Mouse (Mus musculus): ENCODE data around the gene Dao.

Dao gene

DNA sequence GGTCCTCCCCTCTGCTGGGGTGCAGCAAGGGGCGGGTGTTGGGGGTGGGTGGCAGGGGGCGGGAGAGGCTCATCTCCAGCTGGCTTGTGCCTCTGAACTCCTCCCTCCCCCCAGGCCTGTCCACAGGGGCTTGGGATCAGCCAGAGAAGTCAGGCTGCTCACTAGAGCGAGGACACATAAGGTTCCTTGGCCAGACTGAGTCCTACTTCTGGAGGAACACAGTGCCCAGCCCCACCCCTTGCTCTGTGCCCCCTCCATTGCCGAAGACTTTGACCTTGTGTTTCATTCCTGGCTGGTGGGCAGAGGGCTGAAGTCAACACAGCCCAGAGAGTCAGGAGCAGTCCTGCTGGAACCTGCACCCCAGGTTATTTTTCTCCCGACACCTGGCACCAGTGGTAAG is at the start of gene Dao:
Gene Dao, plus strand, starts transcription at position 162 of the 400 bp plus-strand sequence.
- DNase-seq = no peak

DNA sequence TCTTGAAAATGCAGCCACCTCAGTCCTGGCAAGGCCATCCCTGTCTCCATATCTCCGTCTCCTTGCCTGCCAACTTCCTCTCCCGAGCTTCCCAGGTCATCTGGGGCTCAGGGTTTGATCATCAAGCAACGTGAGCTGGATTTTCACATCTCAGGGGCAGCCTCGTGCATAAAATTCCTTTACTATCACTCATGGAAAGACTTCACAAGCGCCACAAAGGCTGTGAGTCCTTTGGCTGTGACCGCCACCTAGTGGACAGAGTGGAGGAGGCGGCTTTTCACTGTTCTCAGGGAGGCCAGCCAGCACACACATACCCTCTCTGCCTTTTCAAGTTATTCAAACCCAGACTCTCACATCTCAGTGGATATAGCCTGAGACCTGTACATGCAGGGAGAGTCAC is 49.1 kb upstream of the Dao start:
- DNase-seq = peak; percentile 54 to 72

DNA sequence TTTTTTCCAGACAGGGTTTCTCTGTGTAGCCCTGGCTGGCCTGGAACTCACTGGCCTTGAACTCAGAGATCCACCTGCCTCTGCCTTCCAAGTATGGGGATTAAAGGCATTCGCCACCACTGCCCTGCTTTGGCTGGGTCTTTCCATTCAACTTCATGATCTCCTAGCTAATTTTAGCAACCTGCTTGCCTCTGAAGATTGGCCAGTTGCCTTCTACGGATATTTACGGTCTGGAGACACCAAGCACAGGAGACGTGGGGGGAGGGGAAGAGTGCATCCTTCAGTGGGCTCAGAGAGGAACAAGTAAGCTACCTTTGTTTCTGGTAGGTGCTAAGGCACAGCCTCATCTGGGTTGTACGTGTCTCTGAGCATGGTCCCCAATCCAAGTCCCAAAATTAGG is 48.2 kb upstream of the Dao start:
- no peak for DNase-seq

DNA sequence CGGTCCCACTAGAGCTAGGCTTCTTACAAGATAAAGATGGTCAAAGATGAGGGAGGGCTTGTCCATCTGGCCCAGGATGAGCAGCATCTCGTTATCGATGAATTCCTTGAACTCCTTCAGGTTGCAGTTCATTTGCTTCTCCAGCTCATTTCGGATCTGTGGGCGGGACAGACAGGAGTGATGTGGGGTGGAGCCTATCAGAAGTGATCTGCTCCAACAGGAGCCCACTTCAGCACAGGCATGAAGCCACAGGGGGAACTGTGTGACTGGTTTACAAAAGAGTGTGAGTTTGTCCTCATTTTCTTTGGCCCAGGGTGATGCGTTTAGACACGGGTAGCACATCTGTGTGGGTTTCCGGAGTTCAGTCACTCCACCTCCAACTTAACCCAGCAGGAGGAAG is 47.8 kb upstream of the Dao start:
- DNase-seq = no peak

DNA sequence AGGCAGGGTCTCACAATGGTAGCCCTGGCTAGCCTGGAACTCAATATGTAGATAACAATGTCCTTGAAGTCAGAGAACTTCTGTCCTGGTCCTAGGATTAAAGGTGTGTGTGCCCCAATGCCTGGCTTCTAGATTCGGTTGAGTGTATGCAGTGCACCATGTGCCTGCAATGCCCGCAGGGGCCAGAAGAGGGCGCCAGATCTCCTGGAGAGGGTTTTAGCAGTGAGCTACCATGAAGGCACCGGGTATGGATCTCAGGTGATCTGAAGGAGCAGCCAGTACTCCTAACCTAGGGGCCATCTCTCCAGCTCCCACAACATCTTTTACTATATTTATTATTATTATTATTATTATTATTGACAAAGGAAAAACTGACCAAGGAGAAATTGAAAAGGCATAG is 47.0 kb upstream of the Dao start:
- peak; percentile 64 to 90 for DNase-seq

DNA sequence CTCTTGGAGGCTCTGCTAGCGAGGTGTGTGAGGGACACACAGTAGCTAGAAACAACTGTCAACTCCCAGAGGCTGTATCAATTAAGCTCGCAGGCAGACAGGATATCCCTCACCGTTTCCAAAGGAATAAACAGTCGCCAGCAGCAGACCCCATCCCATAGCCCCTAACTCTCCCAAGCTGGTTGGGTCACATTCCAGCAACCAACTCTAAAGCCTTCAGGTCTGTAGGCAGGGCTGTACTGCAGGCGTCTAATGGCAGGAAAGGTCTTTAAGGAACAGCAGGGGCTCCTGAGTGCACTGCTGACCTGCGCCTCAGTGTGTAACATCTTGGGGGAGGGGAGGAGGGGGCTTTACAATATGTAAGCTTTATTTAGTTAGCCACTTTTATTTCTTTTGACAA is 44.5 kb upstream of the Dao start:
- DNase-seq = no peak

DNA sequence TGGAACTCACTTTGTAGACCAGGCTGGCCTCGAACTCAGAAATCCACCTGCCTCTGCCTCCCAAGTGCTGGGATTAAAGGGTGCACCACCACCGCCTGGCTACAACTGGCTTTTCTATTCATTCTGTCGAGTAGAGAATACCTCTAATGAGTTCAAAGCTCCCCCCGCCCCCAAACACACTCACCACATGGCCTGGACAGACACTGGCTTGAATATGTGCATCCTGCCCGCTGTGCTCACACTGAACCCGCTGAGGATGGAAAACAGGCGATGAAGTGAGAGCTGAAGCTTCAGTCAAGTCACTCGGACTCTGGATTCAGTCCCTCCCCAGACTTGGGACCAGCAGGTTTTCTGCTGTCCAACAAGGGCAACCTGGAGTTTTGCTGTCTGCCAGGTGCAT is 43.1 kb upstream of the Dao start:
- no peak for DNase-seq

DNA sequence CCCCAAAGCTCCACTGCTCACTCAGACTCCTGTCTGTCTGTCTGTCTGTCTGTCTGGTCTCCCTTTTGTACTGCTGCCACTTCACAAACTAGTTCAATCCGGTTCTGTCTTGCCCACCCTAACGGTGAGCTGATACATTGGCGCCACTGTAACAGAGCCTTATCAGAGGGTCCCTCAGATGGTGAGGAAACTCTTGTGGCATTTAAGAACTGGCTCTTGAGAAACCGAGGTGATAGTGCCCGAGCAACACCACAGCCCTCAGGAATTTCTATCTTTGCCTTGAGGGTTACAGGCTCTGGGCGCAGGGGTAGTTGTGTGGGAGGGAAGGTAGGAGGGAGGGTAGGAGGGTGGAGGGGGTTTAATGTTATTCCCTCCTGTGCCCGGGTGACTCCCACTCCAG is 41.7 kb upstream of the Dao start:
- DNase-seq = no peak

DNA sequence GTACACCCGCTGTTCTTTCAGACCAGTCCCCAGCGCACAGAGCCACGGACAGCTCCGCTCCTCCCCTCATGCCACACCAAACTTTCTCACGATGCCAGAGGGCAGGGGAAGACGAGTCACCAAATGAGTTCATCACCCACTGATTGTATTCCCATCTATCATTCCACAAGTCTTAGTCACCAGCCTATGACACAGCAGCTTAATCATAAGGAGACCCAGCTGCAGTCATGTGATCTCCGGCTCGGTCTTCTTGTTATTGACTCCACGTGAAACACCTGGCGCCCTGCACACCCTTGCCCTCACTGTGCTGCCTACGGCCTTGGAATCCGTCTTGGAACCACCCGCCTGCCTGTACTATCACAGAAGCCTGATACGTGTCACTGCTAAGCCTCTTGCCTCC is 38.5 kb upstream of the Dao start:
- no peak for DNase-seq

DNA sequence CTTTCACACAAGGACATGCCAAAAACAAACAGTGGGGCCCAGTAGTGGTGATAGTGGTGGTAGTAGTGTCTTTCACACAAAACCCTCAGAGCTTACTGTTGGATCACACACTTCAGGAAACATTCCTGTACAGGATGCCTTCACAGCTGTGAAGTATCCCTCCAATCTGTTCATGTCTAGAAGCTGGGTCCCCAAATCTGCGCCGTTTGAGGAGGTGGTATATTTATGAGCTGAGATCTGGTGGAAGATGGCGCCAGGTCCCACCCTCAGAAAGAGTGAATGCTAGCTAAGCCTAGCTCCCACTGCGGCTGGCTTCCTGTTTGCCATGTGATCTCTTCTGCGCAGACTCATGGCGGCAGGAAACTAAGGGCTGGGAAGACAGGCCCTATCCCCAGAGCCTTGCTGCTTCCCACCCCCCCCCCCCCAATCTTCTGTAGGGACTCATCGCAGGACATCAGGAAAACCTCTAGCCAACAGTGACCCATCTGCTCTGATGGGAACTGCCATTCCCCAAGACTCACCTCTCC is 37.8 kb upstream of the Dao start:
- no peak for DNase-seq

DNA sequence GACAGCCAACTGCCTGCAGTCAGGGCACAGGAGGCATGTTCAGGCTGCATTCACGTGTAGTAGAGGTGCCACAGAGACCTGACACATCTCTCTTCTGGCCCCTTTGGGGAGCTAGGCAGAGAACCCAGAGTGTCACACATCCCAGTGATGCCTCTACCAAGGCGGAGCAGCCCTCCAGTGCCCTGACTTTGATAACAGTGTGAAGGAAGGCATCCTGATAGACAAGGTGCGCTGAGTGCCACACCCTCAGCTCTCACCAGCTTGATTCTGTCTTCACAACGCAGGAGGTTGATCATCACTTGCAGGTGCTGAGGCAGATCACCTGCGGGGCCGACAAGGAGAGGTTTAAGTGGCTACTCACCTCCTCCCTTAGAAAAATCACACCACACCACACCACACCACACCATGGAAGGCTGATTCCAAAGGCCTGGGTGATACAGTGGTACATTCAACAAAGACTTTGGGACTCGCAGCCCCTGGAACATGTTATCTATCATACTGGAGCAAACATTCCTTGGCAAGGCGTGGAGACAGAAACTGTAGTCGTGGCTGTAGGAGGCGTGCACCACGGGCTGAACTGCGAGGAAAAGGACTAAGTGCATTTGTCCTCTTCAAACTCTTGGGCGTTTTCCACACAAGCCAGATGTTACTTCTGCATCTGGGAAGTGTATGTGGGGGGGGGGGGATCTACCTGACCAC is 36.9 kb upstream of the Dao start:
- no peak for DNase-seq

DNA sequence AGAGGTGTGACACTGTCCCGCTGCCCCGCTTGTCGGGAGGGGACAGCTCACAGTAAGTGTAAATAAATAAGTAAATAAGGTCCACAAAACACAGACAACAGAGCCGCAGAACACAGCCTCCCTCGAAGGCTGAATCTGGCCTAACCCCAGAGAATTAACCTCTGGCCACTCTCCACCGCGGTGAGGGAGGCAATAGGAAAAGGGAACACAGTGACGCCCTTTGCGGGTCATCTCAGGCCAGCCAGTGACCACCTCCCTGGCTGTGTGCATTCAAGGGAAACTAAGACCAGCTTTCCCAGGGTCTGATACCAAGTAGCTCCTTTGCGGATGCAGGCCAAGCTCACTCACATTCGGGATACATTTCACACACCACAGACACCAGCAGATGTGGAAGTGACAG is 35.1 kb upstream of the Dao start:
- DNase-seq = no peak

DNA sequence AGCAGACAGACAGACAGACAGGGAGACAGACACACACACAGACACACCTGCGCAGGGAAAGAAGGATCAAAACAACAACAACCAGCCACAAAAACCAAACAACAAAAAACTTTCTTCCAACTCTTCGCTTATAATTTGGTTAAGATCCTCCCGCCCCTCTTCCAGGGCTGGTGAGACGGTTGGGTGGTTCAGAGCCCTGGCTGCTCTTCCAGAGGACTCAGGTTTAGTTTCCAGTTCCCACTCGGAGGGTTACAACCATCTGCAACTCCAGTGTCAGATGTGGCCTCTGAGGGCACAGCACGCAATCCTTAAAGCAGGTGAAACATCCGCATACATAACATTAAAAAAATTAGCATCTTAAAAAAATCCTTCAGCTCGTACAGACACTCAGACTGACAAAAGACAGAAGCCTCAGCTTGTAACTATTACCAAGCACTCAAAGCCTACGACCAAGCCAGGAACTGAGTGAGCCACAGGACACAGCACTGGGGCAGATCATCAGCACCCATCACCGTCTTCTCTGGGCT is 32.0 kb upstream of the Dao start:
- no peak for DNase-seq

DNA sequence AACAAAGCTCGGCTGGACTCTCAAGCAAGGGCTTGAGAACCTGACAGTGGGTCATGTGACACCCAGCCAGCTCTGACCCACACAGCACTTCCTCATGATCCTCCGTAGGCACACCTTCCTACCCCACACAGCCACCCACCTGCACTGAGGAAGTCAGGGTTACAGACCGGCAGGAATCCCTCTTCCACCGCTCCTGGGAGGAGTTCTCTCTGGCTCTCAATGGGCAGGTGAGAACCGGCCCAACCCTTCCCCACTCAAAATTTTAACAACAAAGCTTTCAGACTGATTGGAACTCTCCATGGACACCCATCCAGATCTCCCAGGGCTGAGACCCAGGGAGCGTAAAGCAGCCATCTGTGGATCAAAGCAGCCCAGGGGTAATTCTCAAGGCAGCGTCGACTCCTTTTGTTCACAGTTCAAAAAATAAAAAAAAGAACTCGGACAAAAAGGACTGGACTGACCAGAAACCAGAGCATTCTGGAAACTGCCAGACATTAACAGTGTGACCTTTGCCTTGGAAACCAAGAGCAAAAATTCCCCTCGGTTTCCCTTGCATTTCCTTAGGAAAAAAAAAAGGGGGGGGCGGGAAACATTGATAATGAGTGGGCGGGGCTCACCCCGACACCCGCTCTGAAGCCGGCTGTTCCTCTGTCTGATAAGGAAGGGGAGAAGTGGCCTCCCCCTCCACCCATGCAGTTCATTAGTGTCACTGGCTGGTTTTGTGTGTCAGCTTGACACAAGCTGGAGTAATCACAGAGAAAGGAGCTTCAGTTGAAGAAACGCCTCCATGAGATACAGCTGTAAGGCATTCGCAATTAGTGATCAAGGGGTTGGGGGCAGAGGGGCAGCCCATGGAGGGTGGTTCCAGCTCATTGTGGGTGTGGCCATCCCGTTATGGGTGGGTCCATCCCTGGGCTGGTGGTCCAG is 30.7 kb upstream of the Dao start:
- DNase-seq = no peak

DNA sequence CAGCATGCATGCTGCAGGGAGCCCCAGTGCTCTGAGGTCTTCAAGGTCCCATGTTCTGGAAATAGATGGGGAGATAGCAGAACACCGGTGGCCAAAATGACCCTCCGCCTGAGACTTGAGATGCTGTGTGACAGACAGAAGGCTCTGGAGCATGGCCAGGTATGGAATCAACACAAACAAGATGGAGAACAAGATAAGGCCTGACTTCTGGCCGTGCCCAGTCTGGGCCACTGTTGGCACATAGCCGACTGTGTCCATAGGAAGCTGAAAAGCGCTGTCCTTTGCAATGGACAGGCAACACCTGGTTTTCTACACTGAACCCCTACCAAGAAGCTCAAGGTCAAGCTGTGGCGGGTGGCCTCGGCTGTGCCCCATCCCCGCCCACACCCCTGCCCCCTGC is 29.7 kb upstream of the Dao start:
- no peak for DNase-seq

DNA sequence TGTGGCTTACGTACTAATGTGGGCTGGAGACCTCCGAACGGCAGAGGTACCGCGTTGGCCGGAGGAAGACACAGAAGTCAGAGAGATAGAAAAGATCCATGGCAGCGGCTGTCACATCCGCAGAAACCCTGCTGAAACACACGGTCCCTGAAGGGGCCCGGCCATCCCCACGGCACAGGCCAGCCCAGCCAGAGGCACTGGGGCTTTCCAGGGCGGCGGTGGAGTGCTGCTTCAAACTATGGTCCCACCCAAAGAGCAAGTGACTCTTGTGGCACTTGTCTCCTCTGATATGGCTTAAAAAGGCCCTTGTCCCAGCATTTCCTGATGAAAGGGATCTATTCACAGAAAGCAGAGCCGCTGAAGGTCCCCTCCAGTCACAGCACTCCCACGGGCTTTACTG is 28.9 kb upstream of the Dao start:
- DNase-seq = no peak

DNA sequence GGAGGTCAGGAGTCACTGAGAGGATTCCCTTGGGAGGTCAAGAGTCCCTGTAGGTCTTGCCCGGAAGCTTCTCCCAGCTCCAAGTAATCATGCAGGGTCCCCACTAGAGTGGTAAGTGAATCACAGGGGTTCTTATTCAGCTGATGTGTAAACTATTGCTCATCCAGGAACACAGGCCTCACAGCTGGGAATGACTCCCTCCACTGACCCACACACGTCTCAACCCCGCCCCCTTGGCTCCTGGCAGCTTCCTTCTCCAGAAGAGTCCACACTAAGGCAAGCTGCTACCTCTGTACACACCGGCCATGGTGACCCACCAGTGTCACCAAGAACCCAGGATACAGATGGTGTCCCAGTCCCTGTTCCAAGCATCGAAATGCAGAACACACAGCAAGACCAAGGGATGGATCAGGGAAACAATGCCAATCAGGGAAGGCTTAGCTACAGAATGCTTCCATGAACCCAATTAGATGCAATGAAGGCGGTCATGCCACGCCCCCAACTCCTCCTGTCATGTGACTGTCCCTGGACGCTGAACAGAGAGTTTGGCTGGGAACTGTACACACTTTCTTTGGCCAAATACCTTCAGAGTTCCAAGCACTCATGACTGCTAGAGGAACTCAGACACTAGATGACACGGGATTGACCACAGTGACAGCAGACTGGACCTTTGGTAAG is 27.8 kb upstream of the Dao start:
- DNase-seq = no peak

DNA sequence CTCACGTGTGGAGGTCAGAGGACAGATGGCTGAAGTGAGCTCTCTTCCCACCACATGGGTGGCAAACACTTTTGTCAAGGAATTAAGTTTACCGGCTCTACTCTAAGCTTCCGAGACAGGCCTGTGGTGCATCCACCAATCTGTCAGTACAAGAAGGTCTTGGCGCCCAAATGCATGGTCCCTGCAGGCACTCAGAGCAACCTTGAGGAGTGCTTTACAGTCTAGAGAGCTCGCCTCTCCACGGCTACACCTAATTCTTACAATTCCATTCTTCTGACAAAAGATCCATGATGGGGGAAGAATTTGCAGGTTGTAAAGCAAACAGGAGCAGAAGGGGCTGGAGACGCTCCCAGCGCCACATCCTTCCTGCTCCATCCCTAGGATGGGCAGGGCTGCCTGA is 26.9 kb upstream of the Dao start:
- DNase-seq = no peak

DNA sequence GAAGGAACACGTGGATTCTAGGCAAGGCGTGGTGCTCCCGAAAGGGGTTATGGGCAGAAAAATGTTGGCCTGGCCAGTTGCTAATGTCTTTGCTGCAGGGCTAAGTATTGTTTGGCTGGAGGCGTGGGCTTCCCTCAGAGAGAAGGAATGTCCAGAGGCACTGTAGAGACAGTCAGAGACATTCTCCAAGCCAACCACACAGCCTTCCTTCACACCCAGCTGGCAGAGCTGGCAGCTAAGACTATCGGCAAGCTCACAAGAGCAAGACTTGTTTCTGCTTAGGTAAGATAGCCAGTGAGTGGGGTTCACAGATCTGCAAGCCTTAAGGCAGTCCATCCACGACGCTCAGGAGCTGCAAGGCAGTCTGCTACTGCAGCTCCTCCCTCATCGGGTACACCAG is 26.2 kb upstream of the Dao start:
- DNase-seq = no peak

DNA sequence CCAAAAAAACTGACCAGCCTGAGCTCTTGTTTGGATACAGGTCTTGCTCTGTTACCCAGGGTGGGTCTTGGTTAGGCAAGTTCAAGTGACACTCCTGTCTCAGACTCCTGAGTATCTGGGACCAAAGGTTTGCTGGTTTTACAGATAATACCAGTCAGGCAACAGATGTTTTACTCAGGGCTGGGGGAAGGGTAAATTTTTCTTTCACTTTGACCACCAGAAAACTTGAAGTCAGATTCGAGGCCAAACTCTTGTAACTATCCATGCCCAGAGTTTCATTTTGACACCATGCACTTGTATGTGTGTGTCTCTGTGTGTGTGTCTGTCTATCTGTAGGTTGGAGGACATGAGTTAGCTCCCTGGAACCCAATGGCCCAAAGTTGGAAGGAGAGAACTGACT is 23.0 kb upstream of the Dao start:
- DNase-seq = no peak

DNA sequence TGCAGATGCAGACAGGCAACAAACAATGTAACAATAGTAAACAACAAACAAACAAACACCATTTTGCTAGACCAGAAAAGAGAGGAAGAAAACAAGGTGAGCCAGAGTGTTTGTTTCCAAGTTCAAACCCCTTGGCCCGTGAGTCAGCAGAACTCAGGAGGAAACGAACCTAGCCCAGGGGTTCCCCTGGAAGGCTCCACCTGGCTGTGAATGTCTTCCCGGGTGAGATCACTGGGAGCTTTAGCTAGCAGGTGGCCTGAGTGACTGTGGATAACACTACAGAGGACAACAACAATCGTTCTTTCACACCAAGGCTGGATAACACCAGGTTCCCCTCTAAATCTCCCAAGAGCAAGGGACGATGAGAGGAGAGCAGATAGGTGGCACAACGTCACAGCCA is 22.3 kb upstream of the Dao start:
- DNase-seq = no peak

DNA sequence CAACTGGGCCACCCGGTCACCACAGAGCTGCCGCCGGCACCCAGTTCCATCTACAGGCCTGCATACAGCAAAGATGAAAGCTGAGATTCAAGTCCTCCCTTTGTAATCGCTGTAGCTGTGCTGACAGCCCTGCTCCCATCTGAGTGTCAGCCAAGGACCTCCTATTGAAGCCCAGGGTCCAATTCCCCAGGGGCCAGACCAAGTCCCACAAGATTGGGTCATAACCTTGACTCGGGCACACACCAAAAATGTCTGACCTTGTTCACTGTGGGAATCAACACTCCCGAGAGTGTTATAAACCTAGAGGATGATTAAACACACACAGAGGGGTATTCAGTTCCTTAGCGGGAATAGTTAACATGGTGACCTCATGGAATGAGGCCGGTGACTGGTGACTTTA is 21.7 kb upstream of the Dao start:
- DNase-seq = no peak

DNA sequence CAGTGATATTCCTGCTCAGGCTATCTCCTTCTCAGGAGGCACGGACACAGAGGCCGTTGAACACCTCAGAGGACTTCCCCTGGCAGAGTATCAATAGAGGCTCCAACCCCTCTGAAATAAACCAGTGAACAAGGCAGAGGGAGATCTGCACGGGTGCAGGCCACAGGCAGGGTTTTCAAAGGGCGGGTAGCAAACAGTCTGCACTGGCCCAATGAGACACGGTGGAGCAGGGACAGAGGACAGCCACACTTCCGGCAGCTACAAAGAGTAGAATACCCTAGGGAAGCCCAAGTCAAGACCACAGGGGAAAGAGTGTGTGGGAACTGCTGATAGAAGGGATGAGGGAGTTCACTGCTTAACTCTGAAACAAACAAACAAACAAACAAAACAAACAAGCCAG is 20.0 kb upstream of the Dao start:
- no peak for DNase-seq
